Mouse (Mus musculus) neural tube, embryonic 11.5 days (tissue): Measurements from ENCODE around the gene Tmed8. TPM values are rescaled to one million over a fixed set of nuclear protein-coding genes. Genes with fewer than 3 reads are reported as not detected.
"Not testable (repeated sequence)": the region's sequence is repeated elsewhere in the genome, so short reads cannot be mapped to it uniquely, and the experiment has no call there.

Experiments used
- ATAC-seq: fragments of 200-750 bp; cut with Nextera tagmentation; 2 replicates; pipeline ENCODE4 v1.8.0; 2017; ENCODE audit warnings: moderate number of reproducible peaks, mild to moderate bottlenecking, moderate TSS enrichment, moderate library complexity; ENCODE audit not compliant: insufficient read depth, low FRiP score, low TSS enrichment
- DNase-seq: peaks from one replicate; pipeline ENCODE4 v3.0.0-alpha.2; 2015; ENCODE audit warnings: low spot score
- H3K27ac ChIP-seq: fragments of 300-500 bp; sonication (generic); 2 replicates; pipeline ENCODE4 v1.5.1; 2014; ENCODE audit warnings: low read depth, mild to moderate bottlenecking, low read length
- H3K27me3 ChIP-seq: fragments of 300-500 bp; sonication (generic); 2 replicates; pipeline ENCODE4 v1.6.1; 2014; ENCODE audit warnings: mild to moderate bottlenecking, low read length, mixed read lengths; ENCODE audit not compliant: control insufficient read depth, insufficient read depth
- H3K36me3 ChIP-seq: fragments of 300-500 bp; sonication (generic); 2 replicates; pipeline ENCODE4 v1.6.1; 2014; ENCODE audit warnings: mild to moderate bottlenecking, low read length, moderate library complexity, mixed read lengths; ENCODE audit not compliant: control insufficient read depth, insufficient read depth
- H3K4me1 ChIP-seq: fragments of 300-500 bp; sonication (generic); 2 replicates; pipeline ENCODE4 v1.6.1; 2014; ENCODE audit warnings: low read length, mixed read lengths; ENCODE audit not compliant: control insufficient read depth, insufficient read depth
- H3K4me2 ChIP-seq: fragments of 300-500 bp; sonication (generic); 2 replicates; pipeline ENCODE4 v1.6.1; 2014; ENCODE audit warnings: low read depth, mild to moderate bottlenecking, moderate library complexity
- H3K4me3 ChIP-seq: fragments of 300-500 bp; sonication (generic); 2 replicates; pipeline ENCODE4 v1.5.1; 2014; ENCODE audit warnings: low read depth, low read length
- H3K9ac ChIP-seq: fragments of 300-500 bp; sonication (generic); 2 replicates; pipeline ENCODE4 v1.6.1; 2014; ENCODE audit warnings: mild to moderate bottlenecking, low read length
- H3K9me3 ChIP-seq: fragments of 300-500 bp; sonication (generic); 2 replicates; pipeline ENCODE4 v1.6.1; 2016; ENCODE audit warnings: low read length; ENCODE audit not compliant: control insufficient read depth
- whole genome bisulfite sequencing: fragments of 180-500 bp; shearing (Covaris S2); extraction: QIAGEN DNeasy Blood & Tissue Kit; methylation state at CpG from one replicate; pipeline ENCODE4 v1.1.7; 2014; 5-methylcytosine and 5-hydroxymethylcytosine counted together
- polyA plus RNA-seq: library from polyadenylated mRNA; unstranded; fragments of >200 nt; fragmentation: Nextera tagmentation; extraction: Ambion mirVana; gene quantifications from 2 replicates; pipeline ENCODE4 v1.2.1, GENCODE M21; 2014

Gene Tmed8
- polyA plus RNA-seq, 1 experiment from 2014 or later, result 5.0 TPM

DNA sequence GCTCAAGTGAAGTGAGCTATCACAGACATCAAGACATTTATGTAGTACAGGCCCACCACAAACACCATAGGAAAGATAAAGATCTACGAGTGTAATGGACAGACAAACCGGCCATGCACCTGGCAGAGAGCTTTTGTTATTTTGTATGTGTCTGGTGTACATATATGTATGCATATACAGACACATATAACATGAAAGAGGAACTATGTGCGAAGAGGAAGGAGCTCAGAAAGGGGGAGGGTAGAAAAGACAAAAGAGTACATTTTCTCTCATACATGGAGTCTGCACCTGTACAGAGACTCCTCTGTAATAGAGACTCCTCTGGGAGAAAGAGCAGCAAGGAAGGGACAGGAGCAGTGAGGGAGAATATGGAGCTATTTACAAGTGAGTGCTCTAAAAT is 7.2 kb downstream of the Tmed8 start:
- Histone ChIP-seq H3K9ac (no peak overlapping the region), H3K27me3 (no peaks in the 10 kb centered on the region), H3K36me3 (no peaks in the 10 kb centered on the region), H3K4me1 (no peaks in the 10 kb centered on the region), H3K4me2 (no peak overlapping the region), H3K4me3 (no peak overlapping the region), H3K9me3 (no peaks in the 10 kb centered on the region), H3K27ac (no peak overlapping the region)
- no peak for DNase-seq
- no peak for ATAC-seq
- WGBS, result 91% methylated on average over 3 of the region's 3 CpGs

DNA sequence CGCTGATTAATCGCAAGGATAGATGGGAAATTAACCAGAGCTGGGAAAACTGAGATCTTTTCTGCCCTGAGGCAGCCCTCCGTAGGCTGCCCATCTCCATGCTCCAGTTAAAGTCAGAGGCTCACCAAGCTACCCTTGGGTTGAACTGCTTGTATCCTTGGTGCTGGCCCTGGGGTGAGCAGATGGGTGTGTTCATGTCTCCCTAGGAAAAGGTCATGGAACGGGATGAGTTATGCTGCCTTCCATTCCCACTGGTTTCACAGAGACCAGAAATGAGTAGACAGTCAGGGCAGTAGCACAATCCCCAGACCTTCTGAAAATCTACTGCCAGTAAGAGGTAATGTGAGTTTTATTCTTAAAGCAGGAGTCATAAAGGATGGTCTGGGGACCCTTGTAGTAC is 22.6 kb downstream of the Tmed8 start:
- Histone ChIP-seq H3K9ac (no peak overlapping the region), H3K36me3 (no peaks in the 10 kb centered on the region), H3K27me3 (no peaks in the 10 kb centered on the region), H3K27ac (no peak overlapping the region), H3K4me3 (no peak overlapping the region), H3K9me3 (no peaks in the 10 kb centered on the region), H3K4me1 (no peaks in the 10 kb centered on the region), H3K4me2 (no peak overlapping the region)
- no peak for DNase-seq
- WGBS, result 94% methylated on average over 4 of the region's 4 CpGs
- ATAC-seq, result no peak

DNA sequence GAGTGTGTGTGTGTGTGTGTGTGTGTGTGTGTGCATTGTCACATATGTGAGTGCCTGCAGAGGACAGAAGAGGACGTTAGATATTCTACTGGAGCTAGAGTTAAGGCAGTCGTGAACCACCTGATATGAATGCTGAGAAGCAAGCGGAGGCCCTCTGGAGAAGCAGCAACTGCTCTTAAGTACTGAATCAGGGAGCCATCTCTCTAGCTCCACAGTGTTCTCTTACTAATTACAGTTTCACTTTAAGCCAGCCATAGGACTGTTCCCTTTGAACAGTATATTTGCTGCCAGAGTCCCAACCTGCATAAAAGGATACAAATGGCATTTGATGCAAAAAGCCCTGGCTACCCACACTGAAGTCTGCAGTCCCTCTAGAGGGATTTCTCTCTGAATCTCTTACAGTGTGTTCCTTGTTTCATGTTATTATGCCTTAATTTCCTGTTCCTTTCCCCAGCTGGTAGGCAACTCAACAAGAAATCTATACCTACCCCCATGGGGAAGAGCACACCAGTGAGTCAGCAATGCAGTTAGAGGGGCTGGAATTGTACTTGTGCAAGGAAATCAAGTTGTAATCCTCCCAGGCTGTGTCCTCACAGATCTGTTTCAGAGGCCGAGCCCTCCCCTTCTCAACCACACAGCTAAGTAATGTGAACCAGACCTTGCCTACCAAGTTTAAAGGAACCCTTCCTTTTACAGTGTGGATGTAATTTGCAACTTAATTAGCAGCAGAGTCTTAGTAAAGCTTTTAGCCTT is 24.9 kb downstream of the Tmed8 start:
- no peak overlapping the region for H3K27ac ChIP-seq
- 82% methylated on average over 4 of the region's 4 CpGs for WGBS
- ATAC-seq, result no peak
- H3K9me3 ChIP-seq, result no peaks in the 10 kb centered on the region
- no peak for DNase-seq
- no peaks in the 10 kb centered on the region for H3K36me3 ChIP-seq
- H3K4me2 ChIP-seq, result no peak overlapping the region
- no peaks in the 10 kb centered on the region for H3K27me3 ChIP-seq
- no peak overlapping the region for H3K4me3 ChIP-seq
- no peak overlapping the region for H3K9ac ChIP-seq
- H3K4me1 ChIP-seq, result no peaks in the 10 kb centered on the region

DNA sequence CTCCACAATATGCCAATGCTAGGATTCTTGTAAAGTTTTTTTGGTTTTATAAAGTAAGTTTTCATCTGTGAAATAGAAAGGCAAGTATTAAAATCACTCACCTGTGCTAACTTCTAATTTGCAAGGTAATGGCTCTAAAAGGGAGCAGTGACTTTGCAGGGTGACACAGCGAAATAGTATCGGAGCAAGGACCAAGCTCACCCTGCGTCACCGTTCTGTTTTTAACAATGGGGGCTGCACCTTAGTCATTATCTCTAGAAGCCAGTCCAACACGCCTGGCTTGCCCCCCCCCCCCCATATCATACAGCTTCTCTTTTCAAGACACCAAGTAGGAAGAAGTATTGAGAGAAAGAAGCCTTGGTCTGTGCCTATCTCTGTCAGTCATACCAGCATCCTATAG is 39.4 kb downstream of the Tmed8 start:
- Histone ChIP-seq H3K4me2 (no peak overlapping the region), H3K27ac (no peak overlapping the region), H3K4me1 (no peaks in the 10 kb centered on the region), H3K4me3 (no peak overlapping the region), H3K27me3 (no peaks in the 10 kb centered on the region), H3K9ac (no peak overlapping the region), H3K9me3 (no peaks in the 10 kb centered on the region), H3K36me3 (no peaks in the 10 kb centered on the region)
- 93% methylated on average over 5 of the region's 5 CpGs for WGBS
- DNase-seq (no peak), ATAC-seq (no peak)

DNA sequence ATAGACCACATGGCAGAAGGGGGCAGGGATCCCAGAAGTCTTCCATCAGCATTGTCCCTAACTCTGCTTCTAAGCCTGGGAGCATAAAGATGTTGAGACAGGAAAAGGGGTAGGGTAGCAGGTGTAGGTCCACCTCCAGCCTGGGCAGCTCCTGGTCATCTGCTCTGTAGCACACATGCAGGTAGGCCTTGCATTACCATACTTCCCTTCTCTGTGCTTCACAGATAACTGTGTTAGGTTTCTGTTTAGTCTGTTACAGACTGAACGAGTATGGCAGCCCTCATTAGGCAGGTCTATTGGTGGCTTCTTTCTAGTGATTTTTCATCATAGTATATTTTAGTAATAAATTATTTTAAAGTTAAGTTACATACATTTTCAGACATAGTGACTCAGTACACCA is 39.9 kb downstream of the Tmed8 start:
- DNase-seq, result no peak
- Histone ChIP-seq H3K9me3 (no peaks in the 10 kb centered on the region), H3K27ac (no peak overlapping the region), H3K9ac (no peak overlapping the region), H3K4me1 (no peaks in the 10 kb centered on the region), H3K36me3 (no peaks in the 10 kb centered on the region), H3K27me3 (no peaks in the 10 kb centered on the region), H3K4me3 (no peak overlapping the region), H3K4me2 (no peak overlapping the region)
- WGBS, result 88% methylated on average over 1 of the region's 1 CpGs
- ATAC-seq, result no peak

DNA sequence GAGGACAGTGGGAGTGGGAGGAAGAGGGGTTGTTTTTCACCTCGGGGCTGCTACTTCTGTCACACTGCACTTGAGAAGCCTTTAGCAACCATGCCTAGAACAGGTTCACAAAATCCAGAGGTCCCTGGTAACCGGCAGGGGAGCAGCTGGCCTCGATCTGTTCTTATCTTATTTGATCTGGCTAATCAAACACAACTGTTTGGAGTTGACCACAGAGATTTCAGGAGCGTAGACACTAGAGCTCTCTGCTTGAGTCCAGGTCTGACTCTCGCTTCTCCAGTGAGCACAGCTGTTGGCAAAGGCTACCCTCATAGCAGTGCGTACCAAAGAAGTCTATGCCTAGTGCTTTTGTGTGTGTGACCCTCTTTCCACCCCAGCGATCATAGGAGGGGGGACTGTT is 42.2 kb downstream of the Tmed8 start:
- Histone ChIP-seq H3K9me3 (no peaks in the 10 kb centered on the region), H3K4me1 (no peaks in the 10 kb centered on the region), H3K27ac (no peak overlapping the region), H3K9ac (no peak overlapping the region), H3K4me2 (no peak overlapping the region), H3K27me3 (no peaks in the 10 kb centered on the region), H3K36me3 (no peaks in the 10 kb centered on the region), H3K4me3 (no peak overlapping the region)
- ATAC-seq (no peak), DNase-seq (no peak)
- 83% methylated on average over 7 of the region's 7 CpGs for WGBS

DNA sequence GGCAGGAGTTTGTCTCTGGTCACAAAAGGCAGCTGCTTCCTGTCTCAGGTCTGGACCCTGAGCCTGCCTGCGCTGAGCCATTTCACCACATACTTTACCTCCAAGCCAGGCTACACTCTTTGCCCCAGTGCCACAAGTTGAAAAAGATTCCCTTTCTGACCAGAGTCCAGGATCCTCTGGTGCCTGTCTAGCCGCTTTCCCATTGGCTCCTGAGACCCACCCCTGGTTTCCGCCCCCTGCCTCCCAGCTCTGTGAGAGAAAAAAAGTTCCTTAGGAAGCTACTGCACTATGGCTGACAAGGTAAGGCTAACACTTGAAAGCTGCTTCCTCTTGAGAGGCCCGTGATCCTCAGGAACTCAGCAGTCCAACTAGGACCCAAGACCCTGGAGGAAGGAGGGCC is 42.9 kb downstream of the Tmed8 start:
- no peaks in the 10 kb centered on the region for H3K4me1 ChIP-seq
- no peak for ATAC-seq
- H3K9me3 ChIP-seq, result no peaks in the 10 kb centered on the region
- H3K27me3 ChIP-seq, result no peaks in the 10 kb centered on the region
- H3K27ac ChIP-seq, result no peak overlapping the region
- no peak overlapping the region for H3K4me2 ChIP-seq
- H3K36me3 ChIP-seq, result no peaks in the 10 kb centered on the region
- no peak overlapping the region for H3K4me3 ChIP-seq
- 61% methylated on average over 4 of the region's 4 CpGs for WGBS
- no peak for DNase-seq
- H3K9ac ChIP-seq, result no peak overlapping the region

DNA sequence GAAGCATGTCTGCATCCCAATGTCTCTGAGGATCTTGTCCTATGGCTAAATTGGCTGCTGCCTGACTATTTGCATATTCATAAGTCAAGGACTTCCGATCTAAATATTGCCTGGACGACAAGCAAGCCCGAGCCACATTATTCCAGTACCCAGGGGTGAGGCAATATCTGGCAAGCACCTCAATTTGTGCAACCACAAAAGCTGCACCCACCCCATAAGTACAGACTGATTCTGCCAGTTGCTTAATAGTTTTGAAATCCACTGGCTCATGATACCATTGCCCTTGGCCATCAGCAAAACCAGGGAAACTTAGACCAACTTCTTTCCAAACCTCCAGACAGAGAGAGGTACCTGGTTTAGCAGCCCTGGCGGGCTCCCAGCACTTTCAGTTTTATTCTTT is 45.8 kb downstream of the Tmed8 start:
- H3K9me3 ChIP-seq, H3K27ac ChIP-seq, H3K4me2 ChIP-seq, H3K36me3 ChIP-seq, DNase-seq, ATAC-seq, H3K27me3 ChIP-seq, H3K4me1 ChIP-seq, H3K9ac ChIP-seq, H3K4me3 ChIP-seq: not testable (repeated sequence)
- WGBS, result 92% methylated on average over 4 of the region's 4 CpGs

DNA sequence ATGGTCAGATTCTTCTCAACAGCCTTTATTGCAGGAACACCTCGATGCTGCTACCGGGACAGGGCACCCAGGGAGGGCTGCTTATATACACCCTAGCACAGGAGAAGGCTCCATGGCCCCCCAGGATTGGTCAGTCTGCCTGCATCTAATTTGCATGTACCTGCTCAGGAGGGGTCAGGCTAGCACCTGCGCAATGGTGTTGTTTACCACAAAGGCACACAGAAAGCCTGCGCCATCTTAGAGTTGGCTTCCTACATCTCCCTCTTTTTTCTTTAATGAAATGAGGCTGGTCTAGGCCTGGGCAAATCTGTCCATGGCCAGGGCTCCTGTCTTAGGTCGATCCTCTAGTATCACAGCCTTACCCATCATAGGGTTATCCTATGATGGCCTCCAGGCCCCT is 50.8 kb downstream of the Tmed8 start:
- H3K4me1 ChIP-seq, result peaks cover 3% of the 10 kb centered on the region; the same call in 1 of the 2 replicates
- DNase-seq (no peak), ATAC-seq (no peak)
- no peak overlapping the region for H3K4me3 ChIP-seq
- WGBS, result 98% methylated on average over 5 of the region's 5 CpGs
- H3K27ac ChIP-seq, result no peak overlapping the region
- H3K27me3 ChIP-seq, result no peaks in the 10 kb centered on the region
- no peak overlapping the region for H3K9ac ChIP-seq
- H3K4me2 ChIP-seq, result no peak overlapping the region
- no peaks in the 10 kb centered on the region; the same call in 1 of the 2 replicates for H3K36me3 ChIP-seq
- H3K9me3 ChIP-seq, result no peaks in the 10 kb centered on the region
